Mouse (Mus musculus) embryo, embryonic 10 days (tissue): ENCODE results near the gene Tmem104.

ENCODE experiments used
- DNase-seq: peaks from one replicate; pipeline ENCODE4 v3.0.0-alpha.2; 2015; ENCODE audit warnings: low spot score

Tmem104 gene

DNA sequence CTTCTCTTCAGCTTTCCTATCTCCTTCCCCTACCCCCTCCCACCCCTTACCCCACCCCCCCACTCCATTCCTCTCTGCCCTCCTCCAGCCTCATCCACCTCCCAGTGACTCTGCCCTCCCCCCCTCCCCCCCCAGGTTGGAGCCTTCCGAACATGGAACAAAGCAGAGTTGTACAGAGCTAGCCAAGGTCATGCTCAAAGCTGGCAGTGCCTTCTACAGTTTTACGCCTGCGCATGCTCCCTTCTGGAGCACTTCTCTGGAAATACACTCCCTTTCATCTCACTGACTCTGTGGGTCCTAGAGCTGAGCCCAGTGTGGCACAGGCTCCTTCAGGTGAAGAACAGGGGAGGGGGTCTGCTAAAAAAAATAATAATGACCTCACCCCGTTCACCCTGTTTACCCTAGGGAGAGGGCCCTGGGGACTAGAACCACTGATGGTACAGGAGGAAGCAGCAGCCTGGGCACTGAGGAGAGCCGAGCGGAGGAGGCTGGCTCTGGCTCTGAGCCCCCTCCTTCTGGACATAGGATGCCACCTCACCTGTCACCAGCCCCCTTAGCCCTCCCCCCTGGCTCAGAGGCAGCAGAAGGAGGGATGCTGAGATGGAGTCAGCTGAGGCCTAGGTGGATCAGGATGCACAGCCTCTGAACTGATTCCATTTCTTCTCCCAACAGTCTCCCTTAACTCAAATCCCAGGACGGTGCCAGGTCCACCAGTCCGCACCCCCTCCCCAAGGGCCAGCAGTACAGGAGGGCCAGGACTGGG, 95.6 kb downstream of the Tmem104 start:
- no peak for DNase-seq

DNA sequence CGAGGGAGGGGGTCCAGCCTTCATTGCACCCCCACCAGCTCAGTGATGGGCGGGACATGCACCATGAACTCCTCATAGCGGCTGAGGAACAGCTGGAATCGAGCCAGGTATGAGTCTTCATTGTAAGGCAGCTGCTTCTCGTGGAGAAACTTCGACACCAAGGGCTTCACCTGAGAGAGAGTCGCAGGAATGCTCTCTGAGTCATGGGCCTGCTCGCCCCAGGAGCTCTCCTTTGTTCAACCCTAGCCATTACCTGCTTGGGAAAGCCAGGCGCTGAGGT, 96.1 kb downstream of the Tmem104 start:
- no peak for DNase-seq

DNA sequence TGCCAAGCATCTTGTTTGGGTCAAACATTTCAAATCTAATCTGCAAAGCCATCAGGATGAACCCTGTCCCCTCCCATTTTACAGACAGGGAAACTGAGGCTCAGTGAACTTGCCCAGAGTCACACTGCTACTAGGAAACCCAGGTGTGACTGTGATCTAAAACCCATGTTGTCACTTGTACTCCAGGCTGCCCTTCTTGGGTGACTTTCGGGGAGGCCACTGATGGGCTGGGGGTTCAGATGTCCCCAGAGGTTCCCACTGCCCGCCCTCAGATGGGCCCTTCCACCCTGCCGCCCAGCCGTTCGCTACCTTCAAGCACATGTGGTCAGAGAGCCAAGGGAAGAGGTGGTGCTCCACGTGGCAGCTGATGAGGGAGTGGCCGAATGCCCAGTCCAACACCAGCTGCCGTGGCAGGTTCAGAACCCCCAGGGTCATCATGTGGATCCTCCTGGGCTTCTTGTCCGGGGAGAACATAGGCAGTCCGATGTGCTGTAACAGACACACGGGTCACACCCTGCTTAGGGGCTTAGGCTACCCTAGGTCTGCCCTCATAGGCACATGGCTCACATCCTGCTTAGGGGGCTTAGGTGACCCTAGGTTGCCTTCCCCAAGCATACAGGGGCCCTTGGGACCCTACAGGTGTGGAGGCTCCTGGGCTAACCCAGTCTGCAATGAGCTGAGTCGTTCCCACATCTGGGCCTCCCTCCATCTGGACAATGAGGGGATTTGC, 96.8 kb downstream of the Tmem104 start:
- DNase-seq: no peak

GRCm38 (mm10) chr11:115285282-115285681, 98.0 kb downstream of the Tmem104 start:
- DNase-seq: no peak

DNA sequence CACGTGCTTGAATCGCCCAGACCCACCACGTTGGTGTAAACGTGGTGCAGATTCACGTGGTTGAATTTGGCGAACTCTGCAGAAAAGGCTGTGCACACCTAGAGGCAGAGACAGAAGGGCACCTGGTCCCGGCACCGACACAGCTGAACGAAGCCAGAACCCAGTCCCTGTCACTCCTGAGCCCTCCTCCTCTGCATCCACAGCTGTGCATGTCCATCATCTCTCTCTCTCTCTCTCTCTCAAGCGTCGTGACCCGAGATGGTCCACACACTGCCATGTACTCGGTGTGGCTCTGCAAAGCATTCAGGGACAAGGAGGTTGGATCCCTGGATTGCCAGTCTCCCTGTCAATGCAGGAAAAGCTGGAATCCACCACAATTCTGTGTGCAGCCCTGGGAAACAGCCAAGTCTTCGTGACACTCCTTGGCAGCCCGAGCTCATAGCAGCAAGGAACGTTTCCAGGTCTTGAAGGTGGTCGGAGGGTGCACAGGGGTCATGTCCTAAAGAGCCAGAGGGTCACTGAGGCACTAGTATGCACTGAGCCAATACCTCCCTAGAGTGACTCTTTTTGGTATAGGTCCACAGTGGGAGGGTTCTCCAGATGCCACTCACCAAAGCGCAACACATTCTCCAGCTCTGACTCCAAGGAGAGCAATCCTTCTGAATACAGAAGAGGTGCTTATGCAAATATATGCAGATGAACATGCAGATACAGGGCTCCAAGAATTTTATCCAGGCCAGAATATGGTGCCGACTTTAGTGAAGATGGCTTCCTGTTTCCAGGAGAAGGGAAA, 99.1 kb downstream of the Tmem104 start:
- DNase-seq: no peak

DNA sequence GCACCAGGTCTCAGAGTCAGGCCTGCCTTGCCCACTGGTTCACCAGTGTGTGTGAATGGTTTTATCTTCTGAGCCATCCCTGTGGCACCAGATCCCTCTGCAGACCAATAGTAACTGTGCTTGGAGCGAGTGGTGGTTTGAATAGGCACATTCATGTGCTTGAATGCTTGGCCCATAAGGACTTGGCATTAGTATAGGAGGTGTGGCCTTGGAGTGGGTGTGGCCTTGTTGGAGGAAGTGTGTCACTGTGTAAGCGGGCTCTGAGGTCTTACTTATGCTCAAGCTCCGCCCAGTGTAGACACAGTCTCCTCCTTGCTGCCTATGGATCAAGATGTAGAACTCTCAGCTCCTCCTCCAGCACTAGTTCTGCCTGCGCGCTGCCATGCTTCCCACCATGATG, 100.1 kb downstream of the Tmem104 start:
- DNase-seq: no peak

DNA sequence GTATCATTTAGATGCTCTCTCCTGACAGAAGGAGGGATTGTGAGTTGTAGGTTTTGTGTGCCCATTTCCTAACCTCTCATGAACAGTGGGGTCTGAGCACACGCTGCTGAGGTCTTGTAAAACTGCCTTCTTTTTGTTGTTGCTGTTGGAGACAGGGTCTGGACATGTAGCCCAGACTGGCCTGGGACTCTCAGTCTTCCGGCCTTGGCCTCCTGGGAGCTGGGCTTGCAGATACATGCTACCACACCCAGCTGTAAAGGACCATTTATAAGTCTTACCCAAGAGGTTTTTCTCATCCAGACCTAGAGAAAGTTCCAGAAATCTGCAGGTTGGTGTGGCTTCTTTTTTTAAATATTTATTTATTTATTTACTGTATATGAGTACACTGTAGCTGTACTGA, 101.0 kb downstream of the Tmem104 start:
- DNase-seq: no peak

GRCm38 (mm10) chr11:115289885-115290284, 102.6 kb downstream of the Tmem104 start:
- DNase-seq: no peak

DNA sequence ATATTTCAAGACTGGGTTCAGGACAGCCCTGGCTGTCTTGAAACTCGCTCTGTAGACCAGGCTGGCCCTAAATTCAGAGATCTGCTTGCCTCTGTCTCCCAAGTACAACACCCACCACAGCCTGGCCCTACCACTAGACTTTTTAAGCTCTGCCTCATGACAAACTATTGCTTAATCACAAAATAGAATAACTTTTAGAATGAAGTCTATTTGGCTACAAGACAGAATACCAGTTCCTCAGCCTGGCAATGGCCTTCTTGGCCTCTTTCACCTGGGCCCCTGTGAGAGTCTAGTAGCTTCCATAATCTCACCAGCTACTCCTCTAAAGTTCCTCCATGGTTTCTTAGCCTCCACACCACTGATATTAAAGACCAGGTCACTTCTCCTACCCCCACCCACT, 103.0 kb downstream of the Tmem104 start:
- no peak for DNase-seq

GRCm38 (mm10) chr11:115290919-115291318, 103.6 kb downstream of the Tmem104 start:
- DNase-seq: no peak

DNA sequence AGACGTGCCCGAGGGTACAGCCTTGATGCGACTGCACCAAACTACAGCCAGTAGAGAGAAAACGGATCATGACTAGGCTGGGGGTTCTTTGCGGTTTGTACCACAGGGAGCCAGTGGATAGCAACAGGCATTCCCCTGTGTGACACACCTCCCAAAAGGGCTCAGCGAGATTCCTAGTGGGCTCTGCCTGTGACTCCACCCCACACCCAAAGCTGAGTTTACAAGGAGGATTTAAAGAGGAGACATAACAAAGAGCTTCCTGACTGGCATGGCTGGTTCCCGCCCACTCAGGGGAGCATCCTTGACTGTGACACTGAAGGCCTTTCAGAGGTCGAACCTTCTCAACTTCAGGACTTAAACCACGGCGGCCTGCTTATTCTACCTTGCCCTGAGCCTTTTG, 104.2 kb downstream of the Tmem104 start:
- DNase-seq: no peak

DNA sequence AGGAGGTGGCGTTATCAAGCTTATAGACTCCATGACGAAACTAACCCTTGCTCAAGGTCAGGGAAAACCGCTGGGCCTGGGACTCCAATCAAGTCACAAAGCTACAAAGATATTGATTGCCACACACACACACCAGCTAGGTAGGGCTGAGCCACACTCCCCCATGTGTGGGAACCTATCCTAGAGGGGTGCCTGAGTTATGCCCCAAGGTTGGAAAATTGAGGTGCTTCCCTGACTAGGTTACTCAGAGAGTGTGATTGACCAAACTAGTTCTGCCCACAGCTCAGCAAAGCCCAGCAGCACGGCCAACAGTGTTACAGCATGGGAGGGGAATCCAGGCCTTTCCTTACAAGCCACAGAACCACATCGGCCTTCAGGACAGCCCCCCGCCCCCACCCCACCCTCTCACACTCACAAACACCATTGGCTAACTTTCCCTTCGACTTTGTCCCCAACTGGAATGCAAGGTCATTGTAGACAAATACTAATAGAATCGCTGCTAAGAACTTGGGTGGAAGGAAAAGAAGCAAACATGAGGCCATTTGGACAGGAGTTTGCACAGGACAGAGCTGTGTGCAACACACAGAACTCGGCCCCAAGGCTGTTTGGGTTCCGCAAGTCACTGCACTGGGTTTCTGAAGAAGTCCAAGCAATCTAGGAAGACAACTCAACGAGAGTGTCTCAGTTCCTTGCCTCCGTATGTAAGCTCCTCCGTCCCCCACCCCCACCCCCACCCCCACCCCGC, 105.5 kb downstream of the Tmem104 start:
- no peak for DNase-seq

- DNase-seq: no peak
Observed at GRCm38 (mm10) chr11:115295939-115296338, 108.7 kb downstream of the Tmem104 start.
